Mouse (Mus musculus) cortical plate, adult 2 months (tissue): Measurements from ENCODE around the gene Gnb2. TPM values are rescaled to one million over a fixed set of nuclear protein-coding genes. Genes with fewer than 3 reads are reported as not detected.

Experiments
- H3K27ac ChIP-seq: fragments of 200-500 bp; 2 replicates; pipeline ENCODE4 v1.5.1; 2012; ENCODE audit warnings: low read length, control low read depth, inconsistent platforms; ENCODE audit not compliant: insufficient read depth
- H3K4me1 ChIP-seq: fragments of 200-500 bp; 2 replicates; pipeline ENCODE4 v1.6.1; 2011; ENCODE audit warnings: low read length; ENCODE audit not compliant: control insufficient read depth, insufficient read depth
- H3K4me3 ChIP-seq: fragments of 200-500 bp; 2 replicates; pipeline ENCODE4 v1.5.1; 2011; ENCODE audit warnings: mild to moderate bottlenecking, low read length, control low read depth; ENCODE audit not compliant: insufficient read depth
- CTCF ChIP-seq: fragments of 200-500 bp; IDR thresholded peaks from 2 replicates; pipeline ENCODE4 v1.5.1; 2011; ENCODE audit warnings: mild to moderate bottlenecking, control low read depth, low read length; ENCODE audit not compliant: insufficient read depth; ENCODE audit errors: extremely low read depth
- POLR2A ChIP-seq: fragments of 200-500 bp; IDR thresholded peaks from 2 replicates; pipeline ENCODE4 v1.6.1; 2011; ENCODE audit warnings: mild to moderate bottlenecking, low read length, control low read depth; ENCODE audit not compliant: insufficient read depth; ENCODE audit errors: extremely low read depth
- polyA plus RNA-seq: library from polyadenylated mRNA; depleted of rRNA; stranded (reverse); fragments of >200 nt; gene quantifications from 2 replicates; pipeline ENCODE4 v1.2.3, GENCODE M21; 2012

Gene Gnb2
- polyA plus RNA-seq, 1 experiment: 687 TPM

DNA sequence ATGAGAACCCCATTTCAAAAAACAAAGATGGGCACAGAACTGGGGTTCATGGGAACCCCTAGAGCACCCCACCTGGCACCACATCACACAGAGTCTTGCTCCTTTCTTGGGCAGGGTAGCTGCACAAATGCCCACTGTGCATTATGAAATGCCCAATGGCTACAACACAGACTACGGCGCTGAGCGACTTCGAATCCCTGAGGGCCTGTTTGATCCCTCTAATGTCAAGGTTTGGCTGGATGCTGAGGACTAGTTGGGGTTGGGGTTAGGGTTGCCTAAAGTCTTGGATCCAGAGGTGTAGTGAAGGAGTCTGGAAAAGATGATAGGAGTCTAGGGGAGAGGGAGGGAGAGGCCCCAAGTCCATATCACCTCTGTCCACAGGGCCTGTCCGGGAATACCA is 33.1 kb upstream of the Gnb2 start:
- Histone ChIP-seq H3K4me1 (peaks cover 3% of the 10 kb centered on the region), H3K4me3 (no peak overlapping the region), H3K27ac (no peak overlapping the region)
- TF ChIP-seq CTCF (no peak), POLR2A (no peak)

DNA sequence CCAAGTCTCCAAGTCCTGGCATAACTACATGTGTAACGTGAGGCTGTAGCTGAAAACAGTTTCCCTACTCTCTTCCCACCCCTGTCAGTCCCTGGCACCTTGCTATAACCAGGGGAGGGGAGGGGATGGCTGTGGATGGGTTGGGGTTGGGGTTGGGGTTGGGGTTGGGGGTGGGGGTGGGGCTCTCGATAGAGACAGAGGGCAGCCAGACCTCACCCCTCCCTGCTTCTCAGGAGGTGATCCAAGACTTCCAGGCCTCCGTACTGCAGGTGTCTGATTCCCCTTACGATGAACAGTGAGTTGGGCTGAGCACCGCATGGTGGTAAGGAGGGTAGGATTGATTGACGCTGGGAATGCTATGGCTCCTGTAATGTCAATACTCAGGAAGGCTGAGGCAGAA is 32.4 kb upstream of the Gnb2 start:
- Histone ChIP-seq H3K4me3 (no peak overlapping the region), H3K4me1 (peaks cover 3% of the 10 kb centered on the region), H3K27ac (no peak overlapping the region)
- TF ChIP-seq POLR2A (no peak), CTCF (no peak)

DNA sequence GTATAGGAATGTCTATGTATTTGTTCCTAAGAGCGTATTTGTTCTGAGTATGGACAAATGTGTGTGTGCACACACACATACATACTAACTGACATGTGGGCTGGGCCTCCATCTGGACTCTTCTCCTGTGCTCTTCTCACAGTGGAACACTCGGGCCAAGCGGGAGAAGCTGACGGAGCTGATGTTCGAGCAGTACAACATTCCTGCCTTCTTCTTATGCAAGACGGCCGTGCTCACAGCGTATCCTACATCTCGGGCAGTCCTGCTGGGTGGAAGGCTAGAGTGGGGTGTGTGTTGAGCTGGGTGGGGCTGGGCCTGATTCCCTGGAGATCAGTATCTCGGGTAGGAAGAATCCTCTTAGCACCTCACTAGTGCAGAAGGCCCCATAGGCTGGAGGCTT is 29.7 kb upstream of the Gnb2 start:
- H3K4me1 ChIP-seq: peaks cover 3% of the 10 kb centered on the region
- TF ChIP-seq CTCF (no peak), POLR2A (no peak)
- H3K27ac ChIP-seq: no peak overlapping the region
- H3K4me3 ChIP-seq: no peak overlapping the region

DNA sequence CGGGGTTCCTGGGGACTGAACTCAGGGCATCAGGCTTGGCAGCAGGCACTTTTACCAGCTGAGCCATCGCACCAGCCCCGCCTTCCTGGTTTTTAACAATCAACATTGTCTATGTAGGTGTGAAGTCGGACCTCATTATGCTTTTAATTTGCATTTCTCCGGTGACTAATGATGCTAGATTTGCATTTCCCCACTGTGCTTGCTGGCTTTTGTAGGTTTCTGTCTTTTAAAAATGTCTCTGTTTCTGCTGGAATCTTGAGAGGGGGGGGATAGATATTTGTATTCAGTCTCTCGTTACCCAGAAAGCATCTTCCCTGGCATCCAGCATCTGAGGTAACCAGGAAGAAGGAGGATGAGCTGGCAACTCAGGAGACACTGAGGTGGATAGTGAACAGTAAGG is 28.2 kb upstream of the Gnb2 start:
- TF ChIP-seq POLR2A (no peak), CTCF (no peak)
- H3K4me1 ChIP-seq: peaks cover 3% of the 10 kb centered on the region
- H3K27ac ChIP-seq: no peak overlapping the region
- H3K4me3 ChIP-seq: no peak overlapping the region

DNA sequence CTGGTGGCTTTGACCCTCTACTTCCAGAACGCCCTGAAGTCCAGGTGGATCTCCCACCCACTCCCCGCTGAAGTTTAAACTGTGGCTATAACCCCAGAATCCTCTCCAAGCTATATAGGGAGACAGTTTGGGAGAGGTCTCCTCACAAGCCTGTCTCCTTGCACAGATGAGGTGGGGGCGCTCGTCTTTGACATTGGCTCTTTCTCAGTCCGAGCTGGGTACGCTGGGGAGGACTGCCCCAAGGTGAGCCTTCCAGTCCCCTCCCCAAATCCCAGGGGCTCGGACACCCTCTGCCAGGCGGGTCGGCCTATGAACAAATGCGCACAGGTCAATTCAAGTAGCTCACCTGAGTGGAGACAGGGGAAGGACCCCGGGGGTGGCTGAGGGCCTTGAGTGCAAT is 20.6 kb upstream of the Gnb2 start:
- no peak overlapping the region for H3K27ac ChIP-seq
- TF ChIP-seq CTCF (no peak), POLR2A (no peak)
- H3K4me3 ChIP-seq: peak overlapping the region; percentile 70
- H3K4me1 ChIP-seq: no peaks in the 10 kb centered on the region

DNA sequence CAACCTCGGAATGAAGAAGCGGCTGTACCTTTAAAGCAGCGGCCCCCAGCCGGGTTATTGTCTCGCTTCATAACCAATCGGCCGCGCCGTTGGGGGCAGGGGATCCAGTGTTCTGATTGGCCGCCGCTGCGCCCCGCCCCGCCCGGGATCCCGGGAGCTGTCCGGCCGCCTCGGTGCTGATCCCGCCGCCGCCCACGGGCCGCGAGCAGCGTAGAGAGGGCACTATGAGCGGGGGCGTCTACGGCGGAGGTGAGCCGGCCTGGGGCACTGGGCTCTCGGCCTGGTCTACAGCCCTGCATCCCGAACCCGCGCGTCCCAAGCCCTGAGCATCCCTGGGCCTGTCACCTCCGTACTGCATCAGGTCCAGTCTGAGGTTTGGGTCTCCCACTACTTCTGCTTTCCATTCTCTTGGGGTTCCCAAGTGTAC is 20.1 kb upstream of the Gnb2 start, which contains the start of gene Actl6b:
Gene Actl6b (plus strand): TSS at position 107 of the 427 bp plus-strand sequence.
- Histone ChIP-seq H3K27ac (0 out of 2 replicates have a peak within 1 kb of the TSS, but pooled peaks have one; percentile 79), H3K4me3 (peak within 1 kb of the TSS; percentile 70), H3K4me1 (no peaks in the 10 kb centered on the region)
- no peak; the same call in 1 of the 2 replicates for TF ChIP-seq POLR2A
- no peak for TF ChIP-seq CTCF

DNA sequence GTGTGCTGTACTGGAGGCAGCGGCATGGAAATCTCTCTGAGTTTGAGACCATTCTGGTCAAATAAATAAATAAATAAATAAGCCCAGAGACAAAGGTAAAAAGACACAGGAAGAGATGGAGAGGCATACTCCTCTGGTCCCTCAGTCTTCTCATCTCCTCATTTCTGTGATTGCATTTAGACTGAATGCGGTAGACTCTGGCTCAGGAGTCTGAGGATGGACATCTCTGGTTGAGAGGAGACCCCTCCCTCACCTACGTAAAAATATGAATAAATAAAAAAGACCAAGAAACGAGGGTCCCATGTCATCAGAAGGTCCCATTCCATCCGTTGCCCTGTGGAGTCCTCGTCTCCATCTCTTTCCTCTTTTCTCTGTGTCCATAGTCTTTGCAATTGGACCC is 19.7 kb upstream of the Gnb2 start:
- TF ChIP-seq POLR2A (no peak), CTCF (no peak)
- Histone ChIP-seq H3K4me1 (no peaks in the 10 kb centered on the region), H3K4me3 (peak overlapping the region; percentile 70), H3K27ac (0 out of 2 replicates have a peak overlapping the region, but pooled peaks have one; percentile 79)

DNA sequence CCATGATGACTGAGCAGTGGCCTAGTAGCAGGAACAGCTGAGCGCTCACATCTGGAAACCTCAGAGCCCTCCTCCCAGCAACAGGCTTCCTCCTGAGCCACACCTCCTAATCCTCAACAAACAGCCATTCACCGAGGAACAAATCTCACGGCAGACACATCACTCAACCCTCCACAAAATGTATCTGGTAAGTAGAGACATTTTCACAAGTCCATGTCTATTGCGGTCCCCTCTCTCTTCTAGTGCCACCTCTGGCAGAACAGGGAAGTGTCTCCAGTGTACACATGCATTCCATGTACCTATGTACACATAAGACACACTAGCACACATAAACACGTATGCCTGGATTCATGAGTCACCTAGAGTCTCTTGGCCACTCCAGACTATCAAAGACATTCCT is 17.8 kb upstream of the Gnb2 start:
- H3K4me3 ChIP-seq: no peak overlapping the region
- TF ChIP-seq CTCF (peak; percentile 36; the same call in 1 of the 2 replicates), POLR2A (no peak)
- no peak overlapping the region for H3K27ac ChIP-seq
- H3K4me1 ChIP-seq: no peaks in the 10 kb centered on the region

DNA sequence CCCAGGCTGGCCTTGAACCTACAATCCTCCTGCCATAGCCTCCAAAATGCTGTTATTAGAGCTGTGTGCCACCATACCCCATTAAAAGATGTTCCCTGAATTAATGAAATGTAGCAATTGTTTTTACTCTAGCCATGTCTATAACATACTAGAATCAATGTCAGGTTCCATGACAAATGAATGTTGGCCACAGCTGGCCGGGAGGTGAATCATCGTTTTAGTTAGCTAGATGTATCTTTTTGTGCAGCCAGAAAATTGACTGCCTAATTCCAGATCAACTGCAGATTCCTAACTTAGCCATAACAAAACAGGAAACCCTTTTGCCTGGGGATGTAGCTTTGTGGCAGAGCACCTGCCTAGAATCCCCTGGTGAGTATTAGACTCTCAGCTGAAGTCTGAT is 16.5 kb upstream of the Gnb2 start:
- H3K27ac ChIP-seq: no peak overlapping the region
- no peaks in the 10 kb centered on the region for H3K4me1 ChIP-seq
- no peak for TF ChIP-seq CTCF
- no peak overlapping the region for H3K4me3 ChIP-seq

DNA sequence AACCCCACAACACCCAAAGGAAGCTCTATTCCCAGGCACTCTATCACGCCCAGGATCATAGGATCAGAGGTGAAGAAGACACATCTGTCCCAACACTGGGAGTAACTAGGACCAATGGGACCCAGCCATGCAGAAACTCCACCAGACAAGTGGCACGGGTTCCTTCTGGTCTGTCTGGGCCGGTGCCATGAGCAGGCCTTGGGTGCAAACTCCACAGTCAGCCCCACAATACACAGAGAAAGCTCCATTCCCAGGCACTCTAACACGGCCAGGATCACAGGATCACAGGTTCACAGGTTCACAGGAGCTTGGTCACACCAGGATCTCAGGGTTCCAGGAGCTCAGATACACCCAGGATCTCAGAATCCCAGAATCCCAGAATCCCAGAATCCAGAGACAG is 12.3 kb upstream of the Gnb2 start:
- Histone ChIP-seq H3K4me3 (no peak overlapping the region), H3K27ac (no peak overlapping the region), H3K4me1 (no peaks in the 10 kb centered on the region)
- no peak for TF ChIP-seq CTCF
- TF ChIP-seq POLR2A: no peak

DNA sequence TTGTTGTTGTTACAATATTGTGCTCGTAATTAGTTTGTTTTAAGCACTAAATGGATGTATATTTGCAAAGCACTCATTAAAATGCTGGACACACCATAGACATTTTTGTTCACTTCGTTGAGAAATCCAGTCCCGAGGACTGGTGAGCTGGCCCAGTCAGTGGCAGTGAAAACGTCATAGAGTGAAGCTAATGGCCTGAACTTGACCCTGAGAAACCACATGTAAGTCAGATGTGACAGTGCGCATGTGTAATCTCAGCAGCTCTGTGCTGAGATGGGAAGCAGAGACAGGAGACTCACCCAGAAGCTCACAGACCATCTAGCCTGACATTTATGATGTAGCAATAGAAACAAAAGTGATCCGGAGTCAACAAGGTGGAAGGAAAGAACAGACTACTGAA is 11.6 kb upstream of the Gnb2 start:
- TF ChIP-seq POLR2A (no peak), CTCF (no peak)
- Histone ChIP-seq H3K27ac (no peak overlapping the region), H3K4me1 (no peaks in the 10 kb centered on the region), H3K4me3 (no peak overlapping the region)
